Mouse (Mus musculus) heart, embryonic 16.5 days (tissue): Measurements from ENCODE around the gene Clca3a1. TPM values are rescaled to one million over a fixed set of nuclear protein-coding genes. Genes with fewer than 3 reads are reported as not detected.

Source experiments
- polyA plus RNA-seq: library from polyadenylated mRNA; unstranded; fragments of >200 nt; fragmentation: Nextera tagmentation; extraction: Ambion mirVana; gene quantifications from 2 replicates; pipeline ENCODE4 v1.2.1, GENCODE M21; 2015

Gene Clca3a1
- polyA plus RNA-seq, 1 experiment from 2014 or later = 18.0 TPM

Other genes with a start within 250 kb of the Clca3a1 start
- gene Hs2st1, start 190.8 kb downstream of the Clca3a1 start, polyA plus RNA-seq = 6.3 and 6.6 TPM in 2 replicates
- 453 and 470 TPM in 2 replicates for gene Selenof, start 190.7 kb downstream of the Clca3a1 start, polyA plus RNA-seq
- 144 and 148 TPM in 2 replicates for gene Sh3glb1, start 40.6 kb downstream of the Clca3a1 start, polyA plus RNA-seq
- 3.9 and 6.6 TPM in 2 replicates for gene Clca3a2, start 58.5 kb upstream of the Clca3a1 start, polyA plus RNA-seq
- 0.09 and 0.37 TPM in 2 replicates for gene Clca3b, start 88.4 kb upstream of the Clca3a1 start, polyA plus RNA-seq
- 1.5 TPM in 1 of 2 replicates, not detected in the other for gene Clca4b, start 171.6 kb upstream of the Clca3a1 start, polyA plus RNA-seq
- gene Clca4a, start 214.1 kb upstream of the Clca3a1 start, polyA plus RNA-seq = 0.60 TPM in 1 of 2 replicates, not detected in the other